Mouse (Mus musculus) stomach, postnatal 0 days (tissue): Measurements from ENCODE around the gene Mydgf.

Experiments used
- CTCF ChIP-seq: IDR thresholded peaks from 2 replicates; pipeline ENCODE4 v1.5.1; 2016; ENCODE audit warnings: antibody characterized with exemption, low read depth, mild to moderate bottlenecking, moderate library complexity
- EP300 ChIP-seq: optimal IDR thresholded peaks from 2 replicates; pipeline ENCODE3; 2016; ENCODE audit warnings: antibody characterized with exemption

DNA sequence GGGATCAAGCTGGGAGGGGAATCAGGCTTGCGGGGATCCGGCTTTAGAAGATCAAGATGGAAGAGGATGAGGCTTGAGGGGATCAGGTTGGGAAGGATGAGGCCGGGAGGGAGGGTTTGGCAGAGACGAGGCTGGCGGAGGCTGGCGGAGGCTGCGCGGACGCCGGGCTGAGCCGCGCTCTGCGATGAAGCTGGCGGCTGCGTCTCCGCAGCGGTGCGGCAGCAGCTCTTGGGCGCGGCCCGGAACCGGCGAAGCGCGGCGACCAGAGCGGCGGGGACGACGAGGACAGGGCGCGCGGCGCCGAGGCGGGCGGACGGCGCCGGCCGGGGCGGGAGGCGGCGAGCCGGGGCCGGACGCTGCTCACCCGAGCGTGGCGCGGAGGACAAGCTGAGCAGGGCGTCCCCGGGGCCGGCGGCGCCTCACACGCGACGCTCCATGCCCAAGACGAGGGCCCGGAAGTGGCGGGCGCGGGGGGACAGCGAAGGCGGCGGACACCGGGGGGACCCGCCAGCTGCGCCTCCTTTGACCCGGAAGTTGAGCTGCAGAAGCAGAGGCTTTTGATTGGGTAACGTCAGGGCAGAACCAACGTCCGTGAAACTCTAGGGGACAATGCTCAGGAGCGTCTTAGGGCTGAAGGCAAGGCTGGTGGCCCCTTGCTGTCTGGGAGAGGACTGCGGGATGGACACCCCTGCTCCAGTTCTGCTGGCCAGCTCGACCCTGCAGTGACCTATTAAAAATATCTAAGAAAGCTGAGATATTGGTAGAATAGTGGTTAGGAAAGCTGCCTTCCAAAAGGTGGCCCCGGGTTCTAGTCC is 34.9 kb upstream of the Mydgf start, which contains the start of gene Dpp9:
- TF ChIP-seq CTCF = peak; percentile 58
- TF ChIP-seq EP300 = no peak
